Mouse (Mus musculus): ENCODE measurements around the gene Tef.

The Tef gene

DNA sequence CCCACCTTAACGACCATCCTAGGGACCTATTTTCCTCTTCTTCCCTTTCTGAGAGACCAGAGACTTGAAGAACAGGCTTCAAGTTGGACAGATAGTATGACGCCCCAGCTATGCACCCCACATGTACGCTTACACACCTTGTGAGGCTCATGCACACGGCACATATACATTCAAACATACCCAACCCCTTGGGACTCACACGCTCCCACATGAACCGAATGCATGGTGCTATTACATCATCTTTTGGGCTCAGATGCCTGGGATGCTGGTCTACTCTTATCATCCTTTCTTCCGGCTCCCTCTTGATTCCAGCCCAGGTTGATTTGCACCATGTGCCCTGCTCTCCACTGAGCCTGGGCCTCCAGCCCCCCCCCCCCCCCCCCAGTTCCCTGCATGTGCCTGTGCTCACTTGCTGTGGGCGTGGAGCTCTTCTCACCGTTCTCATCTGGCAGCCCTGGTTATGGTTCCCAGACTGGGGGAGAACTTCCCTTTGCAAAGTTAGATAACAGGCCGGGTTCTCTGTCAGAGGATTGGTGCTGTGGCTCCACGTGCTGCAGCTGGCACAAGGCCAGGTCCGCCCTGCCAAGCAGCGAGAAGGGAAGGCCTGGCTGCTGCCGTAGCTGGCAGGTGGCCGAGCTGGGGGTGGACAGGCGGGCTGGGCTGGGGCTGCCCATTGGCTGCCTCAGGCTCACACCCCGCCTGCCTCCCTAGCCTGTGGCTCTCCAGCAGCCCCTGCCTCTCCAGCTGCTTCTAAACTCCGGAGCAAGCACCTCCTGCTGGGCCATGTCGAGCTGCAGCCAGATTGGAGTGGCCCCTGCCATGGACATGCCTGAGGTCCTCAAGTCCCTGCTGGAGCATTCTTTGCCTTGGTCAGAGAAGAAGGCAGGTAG is at the start of gene Tef:
TSS of gene Tef (plus strand) at position 421 of the 890 bp plus-strand sequence.
- DNase-seq (ENCODE audit: low spot score): peak; percentile 100

DNA sequence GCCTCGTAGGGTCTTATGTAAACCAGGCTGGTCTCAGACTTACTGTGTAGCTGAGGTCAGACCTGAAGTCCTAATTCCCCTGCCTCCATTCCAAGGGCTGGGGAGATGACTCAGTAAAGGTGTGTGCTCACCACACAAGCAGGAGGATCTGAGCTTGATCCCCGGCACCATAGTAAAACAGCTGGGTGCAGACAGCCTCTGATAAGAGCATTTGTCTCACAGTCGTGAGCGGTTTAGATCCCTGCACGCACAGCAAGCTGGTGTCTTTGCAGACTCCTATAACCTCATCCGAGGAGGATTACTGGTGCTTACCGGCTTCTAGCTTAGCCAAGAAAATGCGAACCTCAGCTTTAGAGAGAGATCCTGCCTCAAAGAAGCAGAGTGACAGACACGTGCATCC is 48.6 kb upstream of the Tef start:
- no peak for DNase-seq (ENCODE audit: low spot score)

DNA sequence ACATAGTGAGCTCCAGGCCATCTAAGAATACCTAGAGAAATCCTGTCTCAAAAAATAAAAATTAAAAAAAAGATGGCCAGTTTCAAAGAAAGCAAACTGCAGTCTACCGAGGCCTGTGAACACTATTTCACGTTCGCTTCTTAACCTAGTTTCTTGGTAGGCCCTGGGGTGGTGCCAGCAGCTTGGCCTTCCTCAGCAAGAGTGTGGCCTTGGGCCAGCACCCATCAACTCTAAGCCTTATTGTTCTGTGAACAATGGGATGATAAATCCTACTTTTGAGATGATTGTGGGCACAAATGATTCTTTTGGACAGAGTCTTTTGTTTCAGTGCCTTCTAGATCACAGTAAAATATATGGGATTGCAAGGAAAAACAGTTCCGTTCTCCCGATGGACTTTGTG is 43.5 kb upstream of the Tef start:
- DNase-seq (ENCODE audit: low spot score): peak; percentile 65

DNA sequence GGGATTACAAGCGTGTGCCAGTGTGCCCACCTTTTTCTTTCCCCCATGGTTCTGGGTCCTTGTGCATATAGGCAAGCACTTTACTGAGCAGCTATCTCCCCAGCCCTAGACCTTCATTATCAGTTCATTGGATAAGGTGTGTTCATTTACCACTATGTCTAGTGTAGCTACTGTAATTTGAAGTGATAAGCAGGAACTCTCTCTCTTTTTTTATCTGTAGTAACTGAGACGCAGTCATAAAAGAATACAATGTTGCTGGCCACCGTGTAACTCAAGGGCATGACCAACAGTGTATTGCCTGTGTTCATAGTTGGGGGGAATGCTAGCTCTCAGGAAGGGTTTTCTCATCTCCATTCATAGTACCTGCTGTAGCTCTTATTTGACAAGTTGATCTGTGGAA is 42.7 kb upstream of the Tef start:
- DNase-seq (ENCODE audit: low spot score): no peak

DNA sequence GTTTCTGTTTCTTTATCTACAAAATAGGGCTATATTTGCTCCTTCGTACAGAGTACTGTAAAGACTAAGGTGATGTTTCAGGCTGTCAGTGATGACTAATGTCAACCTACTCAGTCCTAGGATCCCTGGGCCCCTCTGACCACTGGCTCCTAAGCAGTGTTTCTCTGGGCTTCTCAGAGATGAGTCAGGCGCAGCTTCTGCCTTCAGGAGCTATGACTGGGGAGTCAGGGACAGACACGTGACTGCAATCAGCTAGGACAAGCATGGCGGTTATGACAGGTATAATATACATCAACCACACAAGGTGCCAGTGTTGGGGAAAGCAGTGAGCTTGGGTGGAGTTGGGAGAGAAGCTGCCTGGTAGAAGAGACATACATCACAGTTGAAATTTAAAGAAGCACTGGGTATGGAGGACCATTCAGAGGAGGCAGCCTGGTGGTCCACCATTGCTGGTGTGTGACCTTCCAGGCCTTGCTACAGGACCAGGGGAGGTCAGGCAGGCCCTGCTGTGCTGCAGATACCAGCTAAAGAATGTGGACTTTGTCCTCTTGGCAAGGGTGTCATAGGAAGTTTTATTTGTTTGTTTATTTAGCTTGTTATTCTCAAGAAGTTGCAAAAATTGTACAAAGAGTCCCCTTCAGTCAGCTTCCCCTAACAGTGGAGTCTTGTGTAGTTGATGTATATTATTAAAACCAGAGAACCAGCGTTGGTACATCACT is 41.7 kb upstream of the Tef start:
- no peak for DNase-seq (ENCODE audit: low spot score)

DNA sequence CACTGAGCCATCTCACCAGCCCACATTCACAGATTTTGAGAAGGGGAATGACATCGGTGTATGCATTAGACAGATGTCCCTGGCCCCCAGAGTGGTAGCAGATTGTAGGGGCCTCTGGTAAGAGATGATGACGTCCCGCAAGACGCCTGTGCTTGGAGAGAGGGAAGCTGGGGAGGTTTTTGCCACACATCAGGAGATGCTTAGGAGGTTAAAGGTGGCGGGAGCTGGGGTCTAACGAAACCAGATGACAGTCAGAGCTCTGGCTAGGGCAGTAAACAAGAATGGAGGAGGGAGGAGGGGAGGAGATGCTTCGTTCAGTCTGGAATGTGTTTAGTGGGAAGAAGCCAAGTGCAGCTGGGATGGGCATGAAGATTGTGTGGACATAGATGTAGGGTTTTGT is 40.8 kb upstream of the Tef start:
- no peak for DNase-seq (ENCODE audit: low spot score)

DNA sequence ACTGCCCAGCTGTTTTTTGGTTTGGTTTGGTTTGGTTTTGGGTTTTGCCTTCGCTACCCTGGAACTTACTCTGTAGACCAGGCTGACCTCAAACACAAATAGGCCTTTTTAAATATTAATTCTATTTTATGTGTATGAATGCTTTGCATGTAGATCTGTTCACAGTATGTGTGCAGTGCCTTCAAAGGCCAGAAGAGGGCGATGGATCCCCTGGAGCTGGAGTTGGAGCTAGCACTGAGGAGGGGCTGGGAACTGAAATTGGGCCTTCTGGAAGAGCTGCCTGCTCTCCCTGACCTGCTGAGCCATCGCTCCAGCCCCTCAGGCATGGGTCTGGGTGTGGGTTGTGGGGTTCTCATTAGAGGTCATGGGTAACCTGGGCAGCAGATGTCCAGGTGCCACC is 40.3 kb upstream of the Tef start:
- DNase-seq (ENCODE audit: low spot score): no peak

DNA sequence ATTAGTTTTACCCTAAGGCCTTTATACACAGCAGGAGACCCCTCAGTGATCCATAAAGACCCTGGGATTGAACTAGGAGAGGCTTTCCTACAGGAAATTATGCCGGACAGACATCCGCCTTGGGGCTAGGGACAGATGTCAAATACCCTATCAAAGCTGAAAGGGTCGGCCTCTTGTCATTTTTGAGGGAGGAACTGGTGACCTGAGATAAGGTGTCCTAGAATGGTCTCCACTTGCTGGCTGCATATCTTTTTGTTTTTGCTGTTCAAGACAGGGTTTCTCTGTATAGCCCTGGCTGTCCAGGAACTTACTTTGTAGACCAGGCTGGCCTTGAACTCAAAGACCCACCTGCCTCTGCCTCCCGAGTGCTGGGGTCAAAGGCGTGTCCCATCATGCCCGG is 37.6 kb upstream of the Tef start:
- DNase-seq (ENCODE audit: low spot score): no peak

DNA sequence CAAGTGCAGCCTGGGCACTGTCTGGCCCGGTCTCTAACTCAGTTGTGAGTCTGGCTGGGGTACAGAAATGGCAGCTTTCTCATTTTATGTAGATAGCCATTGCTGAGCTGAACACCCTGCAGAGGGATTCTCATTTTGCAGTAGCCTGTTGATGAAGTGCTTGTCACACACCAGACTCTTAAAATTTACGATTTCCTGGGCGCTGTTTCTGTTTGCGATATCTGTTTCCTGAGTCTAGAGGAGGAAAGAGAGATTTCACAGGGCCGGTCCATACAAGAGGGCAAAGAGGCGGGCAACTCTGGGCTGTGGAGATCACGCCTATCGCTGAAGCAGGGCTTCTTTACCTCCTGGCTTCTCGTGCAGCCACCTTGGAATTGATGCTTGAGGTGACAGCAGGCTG is 36.6 kb upstream of the Tef start:
- DNase-seq (ENCODE audit: low spot score): no peak

DNA sequence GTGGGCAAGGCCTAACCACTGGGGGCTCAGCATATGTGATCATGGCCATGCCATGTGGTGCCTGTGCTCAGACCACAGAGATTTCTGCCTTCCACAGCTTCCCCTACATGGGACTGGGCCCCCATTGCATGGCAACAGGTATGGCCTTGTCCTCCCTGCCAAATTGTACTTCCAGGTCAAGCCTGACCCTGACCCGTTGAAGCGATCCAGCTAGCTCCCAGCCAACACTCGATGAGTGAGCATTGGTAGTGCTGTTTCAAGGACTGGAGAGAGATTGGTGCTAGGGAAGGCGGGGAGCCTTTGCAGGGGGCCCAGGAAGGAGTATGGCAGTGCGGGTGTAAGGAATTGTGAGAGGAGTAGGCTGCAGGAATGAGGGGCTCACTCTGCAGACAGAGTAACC is 35.8 kb upstream of the Tef start:
- DNase-seq (ENCODE audit: low spot score): no peak

DNA sequence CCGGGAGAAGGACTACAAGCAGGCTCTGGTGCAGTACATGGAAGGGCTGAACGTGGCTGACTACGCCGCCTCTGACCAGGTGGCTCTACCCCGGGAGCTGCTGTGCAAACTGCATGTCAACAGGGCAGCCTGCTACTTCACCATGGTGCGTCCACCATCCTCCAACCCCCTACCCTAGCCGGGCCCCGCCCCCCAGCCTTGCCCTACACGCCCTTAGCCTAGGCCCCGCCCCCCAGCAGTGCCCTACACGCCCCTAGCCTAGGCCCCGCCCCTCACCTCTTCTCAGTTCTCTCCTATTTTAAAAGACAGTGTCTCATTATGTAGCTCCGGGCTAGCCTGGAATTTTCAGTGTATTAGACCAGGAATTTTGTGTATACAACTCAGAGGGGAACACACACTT is 33.2 kb upstream of the Tef start:
- no peak for DNase-seq (ENCODE audit: low spot score)

DNA sequence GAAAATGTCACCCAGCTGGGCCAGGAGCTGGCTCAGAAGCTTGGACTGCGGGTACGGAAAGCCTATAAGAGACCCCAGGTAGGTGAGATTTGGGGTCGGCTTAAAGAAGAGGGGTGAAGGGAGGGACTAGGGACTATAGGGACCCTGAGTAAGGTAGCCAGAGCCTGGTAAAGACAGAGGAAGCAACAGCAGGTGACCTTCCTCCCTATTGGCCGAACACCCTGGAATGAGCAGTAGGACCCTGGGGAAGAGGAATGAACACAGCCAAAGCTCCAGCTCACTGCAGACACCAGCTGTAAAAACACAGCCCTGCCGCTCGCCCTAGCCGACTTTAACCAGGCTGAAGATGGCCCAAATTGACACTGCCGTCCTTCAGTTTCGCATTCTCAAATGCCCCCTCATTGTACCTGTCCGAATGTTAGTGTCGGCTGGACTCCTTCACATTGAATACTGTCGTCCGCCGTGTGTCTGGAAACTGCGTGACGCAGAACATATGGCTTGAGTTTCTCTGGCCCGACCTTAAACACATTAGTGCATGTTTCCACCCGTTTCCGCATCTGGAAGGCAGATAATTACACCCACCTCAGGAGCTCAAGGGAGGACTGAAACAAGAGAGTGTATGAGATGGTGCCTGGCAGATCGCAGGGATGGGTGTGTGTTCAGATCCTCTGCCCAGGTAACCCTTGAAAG is 29.6 kb upstream of the Tef start:
- DNase-seq (ENCODE audit: low spot score): no peak

DNA sequence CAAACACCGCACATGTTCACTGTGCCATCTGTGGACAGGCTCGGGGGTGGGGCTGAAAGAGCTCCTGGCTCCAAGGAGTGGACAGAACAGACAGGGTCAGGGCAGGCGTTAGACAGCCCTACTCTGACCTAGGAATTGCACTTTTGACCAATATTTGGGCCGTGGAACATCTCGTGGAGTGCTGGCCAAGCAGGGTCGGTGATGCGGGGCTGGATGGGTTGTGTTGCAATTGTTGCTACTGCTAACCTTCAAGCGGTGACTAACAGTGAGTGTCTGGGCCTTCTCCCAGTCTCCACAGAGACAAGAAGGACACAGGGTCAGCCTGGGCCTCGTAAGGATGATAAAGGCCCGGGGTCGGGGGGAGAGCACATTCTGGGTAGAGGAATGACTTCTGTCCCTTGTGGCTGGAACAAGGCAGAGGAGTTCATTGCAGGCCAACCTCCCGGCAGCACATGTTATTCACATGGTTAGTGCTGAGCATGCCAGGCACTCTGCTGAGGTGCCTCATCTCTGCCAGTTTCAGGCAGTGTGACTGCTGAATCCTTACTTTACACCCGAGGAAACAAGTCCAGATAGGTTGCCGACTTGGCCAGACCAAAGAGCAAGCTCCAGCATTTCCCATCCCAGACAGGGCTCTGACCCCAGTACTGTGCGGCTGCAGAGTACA is 27.6 kb upstream of the Tef start:
- peak; percentile 50 for DNase-seq (ENCODE audit: low spot score)

DNA sequence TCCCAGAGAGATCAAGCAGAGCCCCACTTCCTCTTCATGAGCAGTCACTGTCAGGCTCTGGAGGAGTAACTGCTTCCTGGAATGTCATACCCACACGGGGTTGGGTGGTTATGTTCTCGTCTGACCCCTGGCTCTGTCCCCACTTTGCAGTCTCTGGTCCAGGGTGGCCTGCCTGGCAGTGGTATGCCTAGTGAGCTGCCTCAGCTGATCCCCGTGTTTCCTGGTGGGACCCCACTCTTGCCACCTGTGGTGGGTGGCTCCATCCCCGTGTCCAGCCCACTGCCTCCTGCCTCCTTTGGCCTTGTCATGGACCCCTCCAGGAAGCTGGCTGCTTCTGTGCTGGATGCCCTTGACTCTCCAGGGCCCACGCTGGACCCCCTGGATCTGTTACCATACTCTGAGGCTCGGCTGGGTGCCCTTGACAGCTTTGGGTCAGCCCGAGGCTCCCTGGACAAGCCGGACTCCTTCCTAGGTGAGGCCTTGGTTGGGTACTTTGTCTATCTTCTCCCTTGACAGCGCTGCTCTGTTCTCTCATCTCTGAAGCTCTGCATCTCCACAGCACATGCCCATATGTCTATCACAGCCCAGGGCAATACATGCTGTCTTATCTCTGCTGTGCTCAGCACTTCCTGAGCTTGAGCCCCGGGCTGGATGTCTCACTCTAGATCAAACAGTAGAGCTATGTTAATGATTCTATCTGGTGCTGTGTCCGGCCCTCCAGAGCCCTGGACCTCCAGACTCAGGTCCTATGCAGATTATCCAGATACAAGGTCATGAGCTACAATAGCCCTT is 25.4 kb upstream of the Tef start:
- no peak for DNase-seq (ENCODE audit: low spot score)

DNA sequence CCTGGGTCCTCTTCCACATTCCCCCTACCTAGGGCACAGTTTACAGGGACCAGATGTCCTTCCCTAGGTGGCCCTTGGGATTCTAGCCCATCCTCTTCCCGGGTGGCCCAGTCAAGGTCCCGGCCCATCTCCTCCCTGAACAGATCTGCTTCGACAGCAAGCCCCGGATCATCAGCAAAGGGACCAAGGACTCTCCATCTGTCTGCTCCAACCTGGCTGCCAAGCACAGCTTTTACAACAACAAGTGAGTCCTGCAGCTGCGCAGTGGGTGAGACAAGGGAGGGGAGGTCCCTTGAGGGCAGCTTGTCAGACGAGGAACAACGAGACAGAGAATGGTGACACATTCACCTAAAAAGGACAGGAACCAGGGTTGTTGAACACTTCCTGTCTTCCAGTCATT is 20.4 kb upstream of the Tef start:
- DNase-seq (ENCODE audit: low spot score): no peak

DNA sequence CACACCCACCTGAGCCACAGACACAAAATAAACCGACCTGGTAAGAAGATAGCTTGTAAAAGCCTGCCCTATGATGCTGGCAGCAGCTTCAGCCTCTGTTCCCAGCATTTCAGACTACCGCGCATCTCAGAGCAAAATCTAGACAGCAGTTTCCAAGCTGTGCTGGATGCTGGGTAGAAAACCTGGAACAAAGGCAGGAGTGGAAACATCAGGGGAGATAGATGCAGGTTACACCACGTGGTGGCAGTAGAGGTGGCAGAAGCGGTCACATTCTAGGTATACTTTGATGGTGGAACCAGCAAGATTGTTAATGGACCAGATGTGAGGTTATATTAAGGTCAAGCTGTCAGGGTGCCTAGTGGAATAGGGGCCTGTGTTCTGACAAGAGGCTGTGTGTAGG is 17.5 kb upstream of the Tef start:
- DNase-seq (ENCODE audit: low spot score): no peak

DNA sequence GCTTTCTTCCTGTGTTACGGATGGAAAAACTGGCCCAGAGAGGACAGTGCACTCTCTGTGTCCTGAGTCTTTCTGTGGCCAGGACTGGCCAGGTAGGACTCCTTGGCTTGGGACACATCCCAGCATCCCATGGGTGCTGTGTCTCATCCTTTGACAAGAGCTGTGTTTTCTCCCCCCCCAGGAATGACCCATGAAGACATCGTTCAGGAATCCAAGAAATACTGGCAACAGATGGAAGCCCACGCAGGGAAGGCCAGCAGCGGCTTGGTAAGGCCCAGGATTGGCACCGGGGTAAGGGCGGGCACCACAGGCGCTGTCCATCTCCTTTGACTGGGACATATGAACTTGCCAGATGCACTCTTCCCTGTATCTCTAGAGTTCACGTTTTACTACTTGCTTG is 16.5 kb upstream of the Tef start:
- DNase-seq (ENCODE audit: low spot score): no peak

DNA sequence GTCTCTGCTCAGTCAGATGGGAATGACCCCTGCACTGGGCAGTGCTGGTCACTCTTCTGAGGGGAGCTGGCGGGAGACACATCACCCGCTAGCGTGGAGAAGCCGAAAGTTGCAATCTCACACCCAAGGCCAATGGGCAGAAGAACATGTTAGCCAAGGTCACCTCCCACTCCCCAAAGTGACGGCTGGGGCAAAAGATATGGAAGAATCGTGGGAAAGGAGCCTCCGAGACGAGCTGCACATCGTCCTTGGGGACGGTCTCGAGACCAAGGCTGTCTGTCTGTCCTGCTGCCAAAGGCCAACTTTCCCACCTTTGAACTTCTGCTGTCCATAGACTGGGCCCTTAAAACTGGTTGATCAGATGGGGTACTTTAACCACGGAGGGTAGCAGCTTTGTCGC is 14.7 kb upstream of the Tef start:
- DNase-seq (ENCODE audit: low spot score): peak; percentile 52

DNA sequence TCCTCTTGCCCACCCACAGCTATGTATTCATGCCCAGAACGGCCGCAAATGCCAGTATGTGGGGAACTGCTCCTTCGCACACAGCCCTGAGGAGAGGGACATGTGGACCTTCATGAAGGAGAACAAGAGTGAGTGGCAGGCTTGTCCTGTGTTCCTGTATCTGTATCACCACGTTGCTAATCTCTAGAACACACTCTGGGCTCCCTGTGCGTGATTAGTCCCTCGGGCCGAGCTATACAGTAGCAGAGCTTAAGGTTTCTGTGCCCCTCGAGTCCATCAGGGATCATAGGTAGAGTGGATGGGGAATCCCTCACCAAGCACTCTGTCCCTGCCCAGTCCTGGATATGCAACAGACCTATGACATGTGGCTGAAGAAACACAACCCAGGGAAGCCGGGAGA is 9.8 kb upstream of the Tef start:
- no peak for DNase-seq (ENCODE audit: low spot score)

DNA sequence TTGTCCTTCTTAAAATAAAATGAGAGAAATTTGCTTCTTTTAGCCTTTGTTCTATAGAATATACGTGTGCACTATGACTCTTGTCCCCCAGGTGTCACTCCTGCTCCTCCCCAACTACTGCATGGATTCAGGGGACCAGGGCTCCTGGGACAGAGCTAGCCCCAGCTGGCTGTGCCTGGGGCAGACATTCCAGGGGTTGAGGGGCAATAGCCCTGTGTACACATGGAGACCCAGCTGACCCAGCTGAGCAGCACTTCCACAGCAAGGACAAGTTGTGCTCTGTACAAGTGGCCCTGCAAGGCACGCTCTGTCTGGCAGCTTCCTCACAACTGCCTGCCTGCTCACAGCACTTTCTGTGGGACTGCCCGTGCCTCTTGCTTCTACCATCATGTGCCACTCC is 6.0 kb upstream of the Tef start:
- DNase-seq (ENCODE audit: low spot score): no peak

DNA sequence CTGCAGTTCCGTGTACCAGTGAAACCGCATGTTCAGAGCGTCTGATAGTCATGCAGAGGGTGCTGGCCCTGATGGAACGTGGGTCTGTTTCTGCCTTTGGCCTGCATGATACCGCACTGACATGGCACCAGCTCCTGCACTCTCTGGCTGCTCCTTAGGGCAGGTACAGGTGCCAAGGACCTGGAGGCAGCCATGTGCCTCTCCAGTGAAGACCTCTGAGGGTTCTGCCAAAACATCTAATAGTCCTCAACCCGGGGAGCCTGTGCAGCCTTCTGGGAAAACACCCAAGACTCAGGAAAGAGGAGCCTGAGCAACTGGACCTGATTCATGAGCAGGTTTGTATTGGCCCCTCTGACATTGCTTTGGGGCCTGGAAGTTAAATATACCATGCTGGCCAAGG is 4.4 kb upstream of the Tef start:
- DNase-seq (ENCODE audit: low spot score): no peak

DNA sequence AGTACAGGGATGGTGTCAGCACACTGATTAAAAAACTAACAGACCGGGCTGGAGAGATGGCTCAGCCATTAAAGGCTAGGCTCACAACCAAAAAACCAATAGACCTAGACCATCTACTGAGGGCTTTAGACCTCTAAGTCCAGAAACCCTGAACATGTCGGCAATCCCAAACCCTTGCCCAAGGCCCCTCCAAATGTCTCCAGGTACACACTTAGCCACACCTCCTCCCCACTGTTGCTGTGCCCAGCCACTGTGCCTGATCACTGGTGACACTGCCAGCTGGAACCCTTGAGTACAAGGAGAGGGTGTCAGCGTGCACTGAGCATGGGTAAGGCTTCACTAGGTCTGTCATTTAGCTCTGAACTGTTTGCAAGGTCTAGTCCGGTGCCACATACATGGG is 3.8 kb upstream of the Tef start:
- DNase-seq (ENCODE audit: low spot score): no peak

Data from ovary, adult 18-20 months (tissue).